Mouse (Mus musculus) heart, adult 2 months (tissue): Measurements from ENCODE around the gene Lsg1. TPM values are rescaled to one million over a fixed set of nuclear protein-coding genes. Genes with fewer than 3 reads are reported as not detected.

Source experiments
- DNase-seq, 2 experiments: peaks; one replicate each; pipeline ENCODE4 v3.0.0; 2021
- H3K27ac ChIP-seq: fragments of 200-600 bp; 2 replicates; pipeline ENCODE4 v1.8.1; 2022
- H3K27me3 ChIP-seq: fragments of 200-500 bp; 2 replicates; pipeline ENCODE4 v1.6.1; 2012; ENCODE audit warnings: mild to moderate bottlenecking, low read length, inconsistent platforms, mixed read lengths; ENCODE audit not compliant: control insufficient read depth, insufficient read depth
- H3K36me3 ChIP-seq: fragments of 200-500 bp; 2 replicates; pipeline ENCODE4 v1.6.1; 2012; ENCODE audit warnings: low read length, inconsistent platforms; ENCODE audit not compliant: control insufficient read depth, insufficient read depth
- H3K4me1 ChIP-seq: fragments of 200-500 bp; 2 replicates; pipeline ENCODE4 v1.6.1; 2011; ENCODE audit warnings: low read length; ENCODE audit not compliant: control insufficient read depth, insufficient read depth
- H3K4me3 ChIP-seq: fragments of 200-600 bp; 2 replicates; pipeline ENCODE4 v1.8.1; 2022
- H3K79me2 ChIP-seq: fragments of 200-500 bp; replicated peaks from 2 replicates; pipeline ENCODE4 v1.6.1; 2012; ENCODE audit warnings: mild to moderate bottlenecking, inconsistent platforms, low read length, moderate library complexity, mixed read lengths; ENCODE audit not compliant: control insufficient read depth, insufficient read depth
- H3K9ac ChIP-seq: fragments of 200-500 bp; 2 replicates; pipeline ENCODE4 v1.6.1; 2012; ENCODE audit warnings: low read depth, mild to moderate bottlenecking, control low read depth, inconsistent platforms, low read length, mixed read lengths
- CTCF ChIP-seq: fragments of 200-600 bp; IDR thresholded peaks from 2 replicates; pipeline ENCODE4 v1.8.1; 2022; ENCODE audit warnings: antibody characterized with exemption, mild to moderate bottlenecking, moderate library complexity
- EP300 ChIP-seq: fragments of 200-500 bp; IDR thresholded peaks from 2 replicates; pipeline ENCODE4 v1.6.1; 2011; ENCODE audit warnings: low read depth, low read length, control low read depth; ENCODE audit not compliant: insufficient read depth
- POLR2A ChIP-seq: fragments of 200-500 bp; IDR thresholded peaks from 2 replicates; pipeline ENCODE4 v1.6.1; 2011; ENCODE audit warnings: mild to moderate bottlenecking, low read depth, low read length, control low read depth; ENCODE audit not compliant: insufficient read depth
- WGBS: fragments of 180-500 bp; shearing (Covaris S2); methylation state at CpG from one replicate; pipeline ENCODE4 v1.1.7; 2018; 5-methylcytosine and 5-hydroxymethylcytosine counted together
- intact Hi-C: fragments of 180-260 bp; cut with DNase I; formaldehyde crosslinking; loops from one replicate; pipeline ENCODE4 v1.15.1; 2025
- polyA plus RNA-seq: library from polyadenylated mRNA; depleted of rRNA; stranded (reverse); fragments of >200 nt; gene quantifications from 2 replicates; pipeline ENCODE4 v1.2.3, GENCODE M21; 2012
- total RNA-seq, 2 experiments: library from RNA; stranded (reverse); gene quantifications; 2 replicates each; pipeline ENCODE4 v1.2.3; 2021

Gene Lsg1
- total and polyA plus RNA-seq, 3 experiments = 5.5 to 21.2 (median 19.6) TPM

DNA sequence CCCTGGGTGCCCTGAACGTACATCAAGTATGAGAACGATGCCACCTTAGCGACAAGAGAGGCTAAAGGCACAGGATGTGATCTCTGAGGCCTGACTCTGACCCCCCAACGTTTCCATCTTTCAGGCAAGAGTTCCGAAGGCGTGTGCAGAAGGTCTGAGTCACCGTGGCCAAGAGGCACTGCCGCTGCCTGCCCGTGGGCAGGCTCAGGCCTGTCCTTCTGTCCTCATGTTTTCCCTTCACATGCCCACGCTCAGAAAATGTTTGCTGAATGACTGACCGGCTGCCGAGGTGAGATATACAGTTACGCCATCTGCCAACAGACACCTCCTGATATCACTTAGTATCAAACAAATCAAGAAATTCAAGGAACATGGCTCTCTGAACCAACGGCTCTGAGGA, 61.6 kb downstream of the Lsg1 start:
- Histone ChIP-seq H3K4me3 (no peak overlapping the region), H3K36me3 (no peaks in the 10 kb centered on the region), H3K9ac (no peak overlapping the region), H3K79me2 (no peaks in the 10 kb centered on the region), H3K27ac (no peak overlapping the region), H3K27me3 (no peaks in the 10 kb centered on the region), H3K4me1 (no peaks in the 10 kb centered on the region)
- intact Hi-C loops = no loop called here
- WGBS = 87% methylated on average over 14 of the region's 14 CpGs
- no peak for TF ChIP-seq EP300
- no peak for TF ChIP-seq POLR2A
- TF ChIP-seq CTCF = no peak
- DNase-seq = no peak

DNA sequence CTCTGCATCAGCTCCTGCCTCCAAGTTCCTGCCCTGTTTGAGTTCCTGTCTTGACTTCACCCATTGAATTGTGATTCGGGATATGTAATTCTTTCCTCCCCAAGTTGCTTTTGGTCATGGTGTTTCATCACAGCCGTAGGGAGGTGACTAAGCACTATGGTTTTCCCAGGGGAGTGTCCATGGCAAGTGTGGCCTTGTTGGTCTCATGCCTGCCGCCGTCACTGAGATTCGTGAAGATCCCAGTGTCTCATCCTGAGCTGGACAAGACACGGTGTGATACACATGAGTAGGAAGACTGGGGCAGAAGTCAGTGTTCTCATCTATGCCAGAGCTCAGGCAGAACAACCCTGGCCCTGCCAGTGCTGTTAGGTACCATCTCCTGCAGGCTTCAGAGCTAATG, 62.9 kb downstream of the Lsg1 start:
- Histone ChIP-seq H3K36me3 (no peaks in the 10 kb centered on the region), H3K27ac (no peak overlapping the region), H3K4me1 (peaks cover 2% of the 10 kb centered on the region), H3K4me3 (no peak overlapping the region), H3K9ac (no peak overlapping the region), H3K79me2 (no peaks in the 10 kb centered on the region), H3K27me3 (no peaks in the 10 kb centered on the region)
- intact Hi-C loops = no loop called here
- DNase-seq = no peak
- TF ChIP-seq EP300 (no peak), POLR2A (no peak), CTCF (no peak)
- 86% methylated on average over 6 of the region's 6 CpGs for WGBS

DNA sequence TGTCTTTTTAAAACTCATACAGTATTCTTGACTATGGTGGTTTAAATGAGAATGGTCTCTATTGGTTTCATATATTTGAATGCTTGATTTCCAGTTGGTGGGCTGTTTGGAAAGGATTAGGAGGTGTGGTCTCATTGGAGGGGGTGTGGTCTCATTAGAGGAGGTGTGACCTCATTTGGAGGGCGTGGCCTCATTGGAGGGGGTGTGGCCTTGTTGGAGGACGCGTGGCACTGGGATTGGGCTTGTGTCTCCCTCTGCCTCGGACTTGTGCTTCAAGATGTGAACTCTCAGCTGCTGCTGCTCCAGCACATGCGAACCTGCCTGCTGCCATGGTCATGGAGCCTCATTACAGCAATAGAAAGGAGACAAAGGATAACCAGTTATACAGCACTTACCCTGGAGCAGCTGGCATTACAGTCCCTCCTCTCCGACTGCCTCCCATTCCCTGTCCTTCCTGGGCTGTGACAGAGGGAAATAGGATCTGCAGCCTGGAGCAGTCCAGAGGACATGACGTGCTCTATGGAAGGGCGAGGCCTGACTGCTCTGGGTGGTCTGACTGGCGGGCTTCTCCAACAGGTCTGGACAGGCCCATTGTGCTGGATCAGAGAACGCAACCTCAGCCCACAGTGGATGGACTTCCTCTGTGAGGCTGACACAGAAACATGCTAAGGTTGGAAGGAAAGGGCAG, 65.0 kb downstream of the Lsg1 start:
- no peak overlapping the region for H3K4me3 ChIP-seq
- peaks cover 6% of the 10 kb centered on the region for H3K4me1 ChIP-seq
- intact Hi-C loops = no loop called here
- no peaks in the 10 kb centered on the region for H3K79me2 ChIP-seq
- no peak overlapping the region for H3K27ac ChIP-seq
- TF ChIP-seq CTCF (no peak), POLR2A (no peak), EP300 (no peak)
- H3K27me3 ChIP-seq = no peaks in the 10 kb centered on the region
- no peak for DNase-seq
- H3K36me3 ChIP-seq = no peaks in the 10 kb centered on the region
- no peak overlapping the region for H3K9ac ChIP-seq
- 80% methylated on average over 10 of the region's 10 CpGs for WGBS

DNA sequence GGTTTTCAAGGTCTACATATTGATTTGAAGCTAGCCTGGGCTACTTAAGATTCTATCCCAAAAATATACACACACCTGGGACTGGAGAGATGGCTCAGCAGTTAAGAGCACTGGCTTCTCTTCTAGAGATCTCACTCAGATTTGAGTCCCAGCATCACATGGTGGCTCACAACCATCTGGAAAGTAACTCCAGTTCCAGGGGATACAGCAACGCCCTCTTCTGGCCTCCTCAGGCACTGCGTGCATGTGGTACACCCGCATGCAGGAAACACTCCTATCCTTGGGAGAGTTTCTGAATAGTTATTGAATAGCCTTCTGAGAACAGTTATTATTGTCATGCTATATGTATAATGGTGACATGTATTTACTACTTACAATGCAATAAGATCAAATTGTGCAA, 66.2 kb downstream of the Lsg1 start:
- intact Hi-C loops = no loop called here
- TF ChIP-seq CTCF = peak; percentile 17; the same call in 1 of the 2 replicates
- no peak for TF ChIP-seq POLR2A
- Histone ChIP-seq H3K4me3 (no peak overlapping the region), H3K4me1 (peaks cover 6% of the 10 kb centered on the region), H3K9ac (no peak overlapping the region), H3K79me2 (no peaks in the 10 kb centered on the region), H3K36me3 (no peaks in the 10 kb centered on the region), H3K27me3 (no peaks in the 10 kb centered on the region), H3K27ac (no peak overlapping the region)
- DNase-seq = no peak
- 64% methylated on average over 3 of the region's 3 CpGs for whole genome bisulfite sequencing

DNA sequence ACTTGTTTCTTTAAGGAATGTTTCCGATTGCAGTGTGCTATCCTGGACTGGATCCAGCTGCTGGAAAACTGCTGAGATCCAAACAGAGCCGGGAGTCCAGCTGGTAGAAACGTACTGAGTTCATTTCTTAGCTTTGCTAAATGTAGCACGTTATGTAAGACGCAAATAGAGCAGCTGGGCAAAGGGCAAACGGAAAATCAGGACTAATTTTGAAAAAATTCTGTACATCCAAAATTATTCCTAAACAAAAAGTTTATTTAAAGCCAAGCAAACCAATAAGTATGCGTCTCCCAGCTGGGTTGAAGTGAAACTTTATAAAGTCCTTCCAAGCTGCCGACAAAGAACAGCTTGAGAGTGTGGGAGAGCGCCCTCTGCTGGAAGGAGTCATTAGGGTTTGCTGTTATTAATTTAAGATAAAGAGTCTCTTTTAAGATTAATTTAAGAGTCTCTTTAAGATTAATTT, 67.0 kb downstream of the Lsg1 start:
- H3K4me3 ChIP-seq = peak overlapping the region; percentile 43
- H3K9ac ChIP-seq = peak overlapping the region; percentile 36; the same call in 1 of the 2 replicates
- peak overlapping the region; percentile 77 for H3K27ac ChIP-seq

DNA sequence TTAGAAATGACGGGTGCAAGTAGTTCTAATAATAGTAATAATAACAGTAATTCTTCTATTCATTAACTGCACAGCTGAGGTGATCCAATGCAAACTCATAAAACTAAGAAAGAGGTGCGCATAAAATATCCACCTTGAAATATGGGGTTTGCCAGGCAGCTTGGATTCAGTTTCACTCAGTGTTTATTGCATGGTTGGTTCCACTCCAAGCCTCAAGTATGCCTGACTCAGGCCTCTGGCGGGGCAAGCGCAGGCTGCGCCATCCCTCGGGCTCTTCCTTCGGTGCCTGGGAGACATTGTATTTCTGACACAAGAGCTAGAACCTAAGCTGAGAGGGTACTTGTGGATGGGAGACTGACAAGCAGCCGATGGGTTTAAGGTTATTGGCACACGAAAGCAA, 68.8 kb downstream of the Lsg1 start:
- Histone ChIP-seq H3K4me3 (peak overlapping the region; percentile 29; the same call in 1 of the 2 replicates), H3K79me2 (no peaks in the 10 kb centered on the region), H3K27me3 (no peaks in the 10 kb centered on the region), H3K27ac (peak overlapping the region; percentile 77; the same call in 1 of the 2 replicates), H3K4me1 (peaks cover 6% of the 10 kb centered on the region), H3K36me3 (no peaks in the 10 kb centered on the region), H3K9ac (no peak overlapping the region)
- TF ChIP-seq POLR2A = no peak
- TF ChIP-seq CTCF = no peak
- TF ChIP-seq EP300 = no peak
- 62% methylated on average over 9 of the region's 9 CpGs for WGBS
- intact Hi-C loops = no loop called here
- DNase-seq = no peak

More for the DNA sequence above, 67.0 kb downstream of the Lsg1 start:
- no peaks in the 10 kb centered on the region for H3K27me3 ChIP-seq
- H3K36me3 ChIP-seq = no peaks in the 10 kb centered on the region
- no peaks in the 10 kb centered on the region for H3K79me2 ChIP-seq
- H3K4me1 ChIP-seq = peaks cover 6% of the 10 kb centered on the region
- TF ChIP-seq EP300 = 0 out of 2 replicates have a peak, but pooled peaks have one; percentile 52
- TF ChIP-seq POLR2A = peak; percentile 30; the same call in 1 of the 2 replicates
- peak; percentile 98 for TF ChIP-seq CTCF
- intact Hi-C loops = loop anchor here (1.0 kb wide), 1 partner anchor 146 kb away; no protein-coding TSS in a partner anchor
- 5% methylated on average over 9 of the region's 9 CpGs for WGBS
- peak; percentile 78 to 85 for DNase-seq
